Mouse (Mus musculus) ovary, adult 18-20 months (tissue): ENCODE results near the gene Gtpbp10.

ENCODE experiments used
- DNase-seq: peaks from one replicate; pipeline ENCODE4 v3.0.0; 2022; ENCODE audit warnings: low spot score, mixed read lengths

The Gtpbp10 gene

GRCm38 (mm10) chr5:5496393-5496792, 62.9 kb downstream of the Gtpbp10 start:
- DNase-seq = no peak

- no peak for DNase-seq
Observed at GRCm38 (mm10) chr5:5495042-5495441, 64.3 kb downstream of the Gtpbp10 start.

- DNase-seq = no peak
Observed at GRCm38 (mm10) chr5:5494269-5495005, 64.9 kb downstream of the Gtpbp10 start.

GRCm38 (mm10) chr5:5492163-5492562, 67.2 kb downstream of the Gtpbp10 start:
- no peak for DNase-seq
